Mouse (Mus musculus): ENCODE results near the gene Ppp2r5c. TPM values are rescaled to one million over a fixed set of nuclear protein-coding genes. Genes with fewer than 3 reads are reported as not detected.

Ppp2r5c gene
- polyA plus RNA-seq, 1 experiment from 2014 or later: 139 TPM

DNA sequence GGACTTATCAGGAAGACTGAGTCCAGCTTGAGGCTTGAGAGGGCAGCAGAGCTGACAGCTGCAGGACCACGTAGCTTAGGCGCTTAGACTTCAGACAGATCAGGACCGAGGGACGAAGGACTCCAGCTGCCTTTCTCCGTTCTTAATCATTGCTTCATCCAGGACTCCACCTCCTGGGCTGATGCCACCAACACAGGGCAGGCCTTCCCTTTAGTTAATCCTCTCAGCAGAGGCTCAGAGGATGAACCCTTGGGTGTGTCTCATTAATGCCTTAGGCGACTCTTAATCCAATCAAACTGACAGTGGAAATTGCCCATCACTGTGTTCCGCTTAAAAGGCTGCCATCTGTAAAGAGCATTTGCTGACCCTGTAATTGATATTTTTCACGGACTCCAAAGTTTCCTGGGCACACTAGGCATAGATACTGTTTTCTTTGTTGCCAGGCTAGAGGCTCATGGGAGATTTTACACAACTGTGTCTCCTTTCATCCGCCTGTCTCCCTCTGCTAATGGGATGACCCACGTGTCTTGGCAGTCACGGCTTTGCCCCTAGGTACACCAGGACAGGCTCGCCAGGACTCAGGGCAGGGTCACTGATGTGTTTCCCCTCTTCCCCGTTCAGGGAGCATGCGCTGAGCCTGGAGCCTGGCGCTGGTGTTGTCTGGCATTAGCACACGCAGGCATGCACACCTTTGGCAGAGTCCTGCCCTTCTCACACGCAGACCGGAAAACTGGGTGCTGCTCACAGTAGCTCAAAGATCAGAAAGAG is 110.1 kb downstream of the Ppp2r5c start:
- Histone ChIP-seq H3K36me3 (ENCODE audit: inconsistent target) (peaks cover 83% of the 10 kb centered on the region), H3K4me3 (ENCODE audit: inconsistent target) (no peak overlapping the region), H3K27ac (no peak overlapping the region), H3K79me2 (ENCODE audit: inconsistent target) (no peaks in the 10 kb centered on the region)
- WGBS (ENCODE audit: missing documents): 95% methylated on average over 18 of the region's 18 CpGs

DNA sequence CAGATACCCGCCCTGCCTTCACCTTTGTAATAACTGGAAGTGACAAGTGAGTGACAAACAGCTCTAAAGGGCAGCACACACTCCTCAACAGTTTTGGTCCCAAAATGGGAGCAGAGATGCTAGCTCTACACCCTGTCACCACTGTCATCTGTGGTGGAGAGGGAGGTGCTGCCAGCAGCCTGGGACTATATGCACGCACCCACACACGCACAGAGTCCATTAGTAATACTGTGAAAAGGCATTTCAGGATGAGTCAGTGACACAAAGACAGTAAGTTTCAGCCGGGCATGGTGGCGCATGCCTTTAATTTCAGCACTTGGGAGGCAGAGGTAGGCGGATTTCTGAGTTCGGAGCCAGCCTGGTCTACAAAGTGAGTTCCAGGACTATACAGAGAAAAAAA is 111.3 kb downstream of the Ppp2r5c start:
- peaks cover 81% of the 10 kb centered on the region for H3K36me3 ChIP-seq (ENCODE audit: inconsistent target)
- WGBS (ENCODE audit: missing documents): 97% methylated on average over 7 of the region's 7 CpGs
- H3K79me2 ChIP-seq (ENCODE audit: inconsistent target): no peaks in the 10 kb centered on the region
- no peak overlapping the region for H3K4me3 ChIP-seq (ENCODE audit: inconsistent target)
- H3K27ac ChIP-seq: no peak overlapping the region

DNA sequence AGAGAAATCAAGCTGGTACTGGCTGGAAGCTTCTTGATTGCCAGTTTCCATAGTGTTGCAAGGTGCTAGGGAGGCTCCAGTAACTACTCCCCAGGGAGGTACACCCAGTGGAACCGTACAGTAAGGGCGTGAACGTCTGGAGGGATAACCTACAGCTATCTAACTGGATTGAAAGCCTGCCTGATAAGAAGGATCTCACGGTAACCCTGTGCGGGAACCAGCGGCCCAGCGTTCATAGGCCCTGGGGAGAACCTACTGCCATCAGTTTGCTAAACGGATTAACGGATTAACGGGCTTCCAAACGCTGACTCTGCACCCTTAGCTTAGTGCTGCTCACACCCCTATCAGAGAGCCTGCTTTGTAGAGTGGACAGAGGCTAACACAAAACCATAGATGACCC is 116.5 kb downstream of the Ppp2r5c start:
- Histone ChIP-seq H3K79me2 (ENCODE audit: inconsistent target) (no peaks in the 10 kb centered on the region), H3K36me3 (ENCODE audit: inconsistent target) (peaks cover 86% of the 10 kb centered on the region), H3K4me3 (ENCODE audit: inconsistent target) (no peak overlapping the region), H3K27ac (no peak overlapping the region)
- 96% methylated on average over 11 of the region's 11 CpGs for WGBS (ENCODE audit: missing documents)

DNA sequence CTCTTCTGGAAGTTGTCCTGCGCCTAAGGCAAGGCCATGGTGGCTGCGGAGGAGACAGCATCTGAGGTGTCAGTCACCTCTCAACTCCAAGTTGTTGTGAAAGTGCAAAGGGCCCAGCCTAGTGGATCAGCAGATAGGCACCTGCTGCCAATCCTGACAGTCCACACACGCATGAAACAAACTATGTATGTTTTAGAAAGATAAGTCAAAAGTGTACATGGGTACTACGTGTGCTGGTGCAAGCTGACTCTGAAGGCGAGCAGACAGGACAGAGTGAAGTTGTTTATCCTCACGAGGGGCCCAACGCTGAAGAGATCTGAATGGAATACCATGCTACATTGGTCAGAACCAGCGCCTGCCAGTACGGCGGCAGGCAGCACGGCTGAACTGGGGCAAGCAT is 117.9 kb downstream of the Ppp2r5c start:
- 96% methylated on average over 11 of the region's 11 CpGs for WGBS (ENCODE audit: missing documents)
- no peaks in the 10 kb centered on the region for H3K79me2 ChIP-seq (ENCODE audit: inconsistent target)
- H3K36me3 ChIP-seq (ENCODE audit: inconsistent target): peaks cover 89% of the 10 kb centered on the region
- no peak overlapping the region for H3K4me3 ChIP-seq (ENCODE audit: inconsistent target)
- no peak overlapping the region for H3K27ac ChIP-seq

DNA sequence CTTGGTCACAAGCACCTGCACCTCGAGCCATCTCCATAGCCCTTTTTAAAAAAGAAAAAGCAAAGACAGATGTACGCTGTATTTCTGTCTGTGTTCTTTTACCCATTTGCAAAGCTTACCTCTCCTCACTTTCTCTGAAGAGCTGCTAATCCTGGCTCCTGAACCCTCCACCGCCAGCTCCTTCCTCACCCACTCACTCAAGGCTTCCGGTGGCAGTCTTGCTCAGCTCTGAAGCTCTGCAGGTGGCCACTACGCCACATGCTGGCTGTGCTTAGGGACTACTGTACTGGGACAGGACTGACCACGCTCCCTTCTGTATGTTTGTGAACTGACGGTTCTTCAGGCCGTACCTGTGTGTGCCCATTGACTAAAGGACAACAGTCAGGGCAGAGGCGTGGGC is 119.4 kb downstream of the Ppp2r5c start:
- Histone ChIP-seq H3K79me2 (ENCODE audit: inconsistent target) (no peaks in the 10 kb centered on the region), H3K4me3 (ENCODE audit: inconsistent target) (no peak overlapping the region), H3K36me3 (ENCODE audit: inconsistent target) (peaks cover 89% of the 10 kb centered on the region), H3K27ac (no peak overlapping the region)
- WGBS (ENCODE audit: missing documents): 95% methylated on average over 9 of the region's 9 CpGs

DNA sequence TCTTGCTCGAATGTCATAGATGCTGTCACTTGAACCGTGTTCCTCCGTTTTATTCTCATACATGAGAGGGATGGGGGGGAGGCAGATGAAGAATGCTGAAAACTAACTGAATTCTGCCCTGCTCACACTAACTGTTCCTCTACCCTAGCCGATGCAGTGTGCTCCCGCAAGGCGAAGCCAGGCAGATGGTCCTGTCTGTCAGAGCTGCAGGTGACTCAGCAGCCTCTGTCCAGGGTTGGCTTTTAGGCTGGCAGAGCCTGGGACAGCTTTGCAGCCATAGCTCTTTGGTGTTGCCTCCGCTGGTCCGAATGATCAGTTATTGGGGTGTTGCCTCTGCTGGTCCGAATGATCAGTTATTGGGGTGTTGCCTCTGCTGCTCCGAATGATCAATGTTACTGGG is 124.1 kb downstream of the Ppp2r5c start:
- H3K4me3 ChIP-seq (ENCODE audit: inconsistent target): no peak overlapping the region
- H3K79me2 ChIP-seq (ENCODE audit: inconsistent target): no peaks in the 10 kb centered on the region
- H3K36me3 ChIP-seq (ENCODE audit: inconsistent target): peaks cover 83% of the 10 kb centered on the region
- 89% methylated on average over 10 of the region's 10 CpGs for WGBS (ENCODE audit: missing documents)
- H3K27ac ChIP-seq: no peak overlapping the region

DNA sequence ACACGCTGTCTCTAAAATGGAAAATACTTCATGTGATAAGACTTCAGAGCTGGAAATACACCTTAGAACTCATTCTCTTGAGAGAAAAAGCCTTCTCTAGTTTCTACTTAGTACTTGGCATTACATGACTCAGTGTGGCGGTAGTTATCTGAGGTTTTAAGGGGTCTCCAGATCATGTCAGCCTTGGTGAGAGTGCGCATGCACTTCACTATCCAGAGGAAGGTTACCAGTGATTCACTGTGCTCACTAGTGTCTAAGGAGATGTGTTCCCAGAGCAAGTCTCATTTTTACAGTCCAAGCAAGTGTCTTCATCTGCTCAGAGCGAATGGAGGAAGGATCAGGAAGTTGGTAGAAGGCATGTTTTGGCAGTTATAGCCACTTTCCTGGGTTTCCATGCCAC is 125.4 kb downstream of the Ppp2r5c start:
- Histone ChIP-seq H3K27ac (no peak overlapping the region), H3K4me3 (ENCODE audit: inconsistent target) (no peak overlapping the region), H3K79me2 (ENCODE audit: inconsistent target) (no peaks in the 10 kb centered on the region), H3K36me3 (ENCODE audit: inconsistent target) (peaks cover 81% of the 10 kb centered on the region)
- WGBS (ENCODE audit: missing documents): 98% methylated on average over 4 of the region's 4 CpGs

DNA sequence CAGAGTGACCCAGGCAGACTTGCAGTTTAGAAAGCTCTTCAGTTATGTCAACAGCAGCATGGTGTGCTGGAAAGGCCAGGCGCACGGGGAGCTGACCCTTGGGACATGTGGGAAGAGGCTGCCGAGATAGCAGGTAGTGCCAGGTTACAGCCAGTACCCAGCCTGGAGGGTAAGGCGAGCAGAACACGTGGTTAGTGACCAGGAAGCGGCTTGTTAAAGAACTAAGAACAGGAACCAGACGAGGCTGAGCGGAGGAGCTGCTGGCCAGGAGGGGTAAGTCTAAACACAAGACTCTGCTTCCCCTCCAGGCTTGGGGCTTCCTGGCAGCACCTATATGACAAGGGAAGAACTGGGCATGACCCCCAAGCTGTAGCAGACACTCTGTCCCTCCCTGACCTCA is 126.7 kb downstream of the Ppp2r5c start:
- Histone ChIP-seq H3K4me3 (ENCODE audit: inconsistent target) (no peak overlapping the region), H3K79me2 (ENCODE audit: inconsistent target) (no peaks in the 10 kb centered on the region), H3K36me3 (ENCODE audit: inconsistent target) (peaks cover 72% of the 10 kb centered on the region), H3K27ac (no peak overlapping the region)
- 38% methylated on average over 8 of the region's 8 CpGs for WGBS (ENCODE audit: missing documents)

DNA sequence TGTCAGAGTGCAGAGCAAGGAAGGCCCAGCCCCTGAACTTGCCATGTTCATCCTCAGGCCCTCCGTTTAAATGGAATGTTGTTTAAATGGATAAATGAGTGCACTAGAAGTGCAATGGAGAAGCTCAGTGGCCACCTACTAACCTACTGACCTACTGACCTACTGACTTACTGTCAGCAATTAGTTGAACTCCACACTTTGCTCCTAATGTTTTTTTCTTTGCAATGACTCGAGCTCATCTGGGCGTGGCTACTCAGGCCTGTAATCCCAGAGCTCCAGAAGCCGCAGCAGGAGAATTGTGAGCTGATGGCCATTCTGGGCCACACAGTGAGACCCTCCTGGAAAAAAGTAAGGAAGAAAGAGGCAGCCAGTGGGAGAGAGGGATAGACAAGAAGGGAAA is 129.0 kb downstream of the Ppp2r5c start:
- peaks cover 71% of the 10 kb centered on the region for H3K36me3 ChIP-seq (ENCODE audit: inconsistent target)
- H3K79me2 ChIP-seq (ENCODE audit: inconsistent target): no peaks in the 10 kb centered on the region
- no peak overlapping the region for H3K27ac ChIP-seq
- WGBS (ENCODE audit: missing documents): 100% methylated on average over 4 of the region's 4 CpGs
- H3K4me3 ChIP-seq (ENCODE audit: inconsistent target): no peak overlapping the region

DNA sequence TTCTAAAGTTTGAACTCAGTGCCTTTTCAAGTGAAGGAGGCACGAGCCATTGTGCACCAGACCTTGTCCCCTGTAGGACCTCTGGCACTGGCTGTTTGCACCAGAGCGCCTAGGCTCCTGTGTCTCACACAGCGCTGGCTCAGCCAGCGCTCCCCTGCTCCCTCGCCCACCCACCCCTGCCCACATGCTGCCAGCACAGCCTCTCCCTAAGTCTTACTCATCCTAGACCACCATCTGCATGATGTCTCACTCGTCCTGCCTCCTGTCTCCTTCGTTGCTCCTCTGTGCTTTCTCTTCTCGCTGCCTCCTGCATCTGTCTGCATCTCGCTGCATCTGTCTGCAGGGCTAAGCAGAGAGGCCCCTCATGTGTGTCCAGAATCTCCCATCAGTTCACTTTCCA is 131.4 kb downstream of the Ppp2r5c start:
- WGBS (ENCODE audit: missing documents): 93% methylated on average over 8 of the region's 9 CpGs
- no peak overlapping the region for H3K27ac ChIP-seq
- H3K4me3 ChIP-seq (ENCODE audit: inconsistent target): no peak overlapping the region
- H3K36me3 ChIP-seq (ENCODE audit: inconsistent target): peaks cover 65% of the 10 kb centered on the region
- no peaks in the 10 kb centered on the region for H3K79me2 ChIP-seq (ENCODE audit: inconsistent target)

DNA sequence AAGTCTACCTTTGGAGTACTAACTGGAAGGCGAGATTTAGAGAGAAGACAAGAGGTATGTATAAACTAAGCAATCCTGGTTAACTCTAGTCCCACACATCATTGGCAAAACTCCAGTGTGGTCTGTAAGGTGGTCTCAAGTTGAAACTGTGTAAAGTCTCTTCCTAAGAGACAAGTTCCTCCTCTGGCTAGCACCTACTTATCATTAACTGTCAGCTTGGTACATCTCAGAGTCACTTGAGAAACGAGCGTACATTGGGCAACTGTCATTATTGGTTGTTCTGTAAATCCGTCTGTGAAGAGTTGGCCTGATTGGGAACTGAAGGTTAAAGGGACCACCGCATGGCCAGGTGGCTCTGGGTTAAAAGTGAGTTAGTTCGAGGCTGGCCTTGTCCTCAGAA is 141.7 kb downstream of the Ppp2r5c start:
- Histone ChIP-seq H3K27ac (no peak overlapping the region), H3K4me3 (ENCODE audit: inconsistent target) (no peak overlapping the region), H3K79me2 (ENCODE audit: inconsistent target) (peaks cover 26% of the 10 kb centered on the region), H3K36me3 (ENCODE audit: inconsistent target) (no peaks in the 10 kb centered on the region)
- 72% methylated on average over 6 of the region's 6 CpGs for WGBS (ENCODE audit: missing documents)

DNA sequence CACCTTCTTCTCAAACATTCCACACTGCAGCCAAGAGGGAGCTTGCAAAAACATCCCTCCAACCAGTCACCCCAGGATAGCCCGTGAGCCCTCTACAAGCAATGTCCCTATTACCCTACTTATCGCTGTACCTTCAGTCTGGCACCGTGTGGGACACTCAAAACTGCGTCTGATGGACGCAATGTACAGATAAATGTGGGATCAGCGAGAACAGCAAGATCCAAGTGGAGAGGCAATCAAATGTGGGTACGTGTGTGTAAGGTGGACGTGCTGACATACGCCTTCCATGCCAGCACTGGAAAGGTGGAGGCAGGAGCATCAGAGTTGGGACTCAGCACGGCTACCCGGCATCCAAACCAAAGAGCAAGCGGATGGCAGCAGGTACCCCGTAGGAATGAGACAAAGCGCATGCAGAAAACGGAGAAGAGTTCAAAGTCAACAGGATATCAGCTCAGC is 143.9 kb downstream of the Ppp2r5c start:
- H3K79me2 ChIP-seq (ENCODE audit: inconsistent target): peaks cover 26% of the 10 kb centered on the region
- 1% methylated on average over 15 of the region's 15 CpGs for WGBS (ENCODE audit: missing documents)
- peak overlapping the region; percentile 95 for H3K4me3 ChIP-seq (ENCODE audit: inconsistent target)
- no peaks in the 10 kb centered on the region for H3K36me3 ChIP-seq (ENCODE audit: inconsistent target)
- H3K27ac ChIP-seq: peak overlapping the region; percentile 89

DNA sequence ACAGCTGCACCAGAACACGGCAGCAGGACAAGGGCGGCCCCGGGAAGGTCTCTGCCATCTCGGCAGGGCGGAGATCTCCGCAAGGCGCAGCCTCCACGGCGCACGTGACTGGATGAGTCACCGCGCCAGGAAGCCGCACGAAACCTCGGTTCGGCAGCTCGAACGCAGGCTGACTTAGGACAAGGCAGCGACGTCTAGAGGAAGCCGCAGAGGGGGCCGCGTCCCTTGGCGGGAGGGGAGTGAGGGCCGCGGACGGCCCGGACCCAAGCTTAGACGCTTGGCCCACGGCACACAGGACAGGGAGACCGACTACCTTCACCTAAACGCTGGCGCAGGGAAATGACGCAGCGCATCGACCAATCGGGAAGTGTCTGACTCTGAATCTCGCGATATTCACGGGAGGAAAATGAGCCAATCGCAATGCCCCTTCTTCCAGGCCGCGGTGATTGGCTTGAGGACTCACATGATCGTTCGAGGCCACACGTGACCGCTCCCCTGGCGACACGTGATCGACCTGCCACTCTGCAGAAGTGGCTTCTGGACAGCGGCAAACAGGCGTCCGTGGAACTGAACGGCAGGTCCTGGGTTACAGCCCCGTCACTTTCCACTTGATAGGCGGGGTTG is 144.5 kb downstream of the Ppp2r5c start:
- Histone ChIP-seq H3K27ac (peak overlapping the region; percentile 89), H3K4me3 (ENCODE audit: inconsistent target) (peak overlapping the region; percentile 95), H3K79me2 (ENCODE audit: inconsistent target) (peaks cover 26% of the 10 kb centered on the region), H3K36me3 (ENCODE audit: inconsistent target) (no peaks in the 10 kb centered on the region)
- under 1% methylated on average over 53 of the region's 56 CpGs for WGBS (ENCODE audit: missing documents)

DNA sequence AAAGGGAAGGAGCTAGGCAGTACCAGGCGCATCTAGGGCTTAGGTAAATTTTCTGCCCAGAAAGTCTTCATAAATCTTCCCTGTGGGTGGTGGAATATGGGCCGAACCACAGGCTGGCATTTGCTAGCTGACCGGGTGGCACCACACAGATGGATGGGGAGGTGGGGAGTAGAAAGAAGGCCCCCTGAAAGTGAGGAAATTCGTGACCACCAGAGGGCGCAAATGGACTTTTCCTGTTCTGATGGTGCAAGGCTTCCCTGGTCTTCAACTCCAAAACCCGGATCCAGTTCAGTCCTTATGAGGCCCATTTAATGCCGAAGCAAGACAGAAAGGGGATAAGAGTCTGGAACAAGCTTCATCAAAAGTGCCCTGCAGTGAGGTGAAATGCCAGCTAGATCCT is 151.6 kb downstream of the Ppp2r5c start:
- Histone ChIP-seq H3K4me3 (ENCODE audit: inconsistent target) (no peak overlapping the region), H3K79me2 (ENCODE audit: inconsistent target) (peaks cover 20% of the 10 kb centered on the region), H3K36me3 (ENCODE audit: inconsistent target) (no peaks in the 10 kb centered on the region), H3K27ac (peak overlapping the region; percentile 25; the same call in 1 of the 2 replicates)
- WGBS (ENCODE audit: missing documents): 5% methylated on average over 7 of the region's 7 CpGs

DNA sequence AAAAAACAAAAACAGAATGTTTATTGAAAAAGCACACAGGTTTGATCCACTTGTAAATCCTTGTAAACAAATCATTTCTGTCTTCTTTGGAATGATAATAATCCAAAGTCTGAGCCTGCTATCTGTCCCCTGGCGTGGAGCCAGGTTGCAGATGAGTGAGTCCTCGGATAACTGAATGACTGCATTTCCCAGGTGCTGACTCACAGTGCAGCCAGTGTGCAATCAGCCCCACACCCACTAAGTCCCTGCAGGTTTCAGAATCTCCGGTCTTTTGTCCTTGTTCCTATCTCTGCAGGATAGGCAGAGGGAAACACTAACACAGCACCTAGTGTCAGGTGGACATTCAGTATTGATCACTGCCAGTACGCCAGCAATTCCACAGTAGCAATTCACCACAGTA is 152.9 kb downstream of the Ppp2r5c start:
- Histone ChIP-seq H3K27ac (no peak overlapping the region), H3K36me3 (ENCODE audit: inconsistent target) (no peaks in the 10 kb centered on the region), H3K79me2 (ENCODE audit: inconsistent target) (peaks cover 32% of the 10 kb centered on the region), H3K4me3 (ENCODE audit: inconsistent target) (no peak overlapping the region)
- WGBS (ENCODE audit: missing documents): 87% methylated on average over 4 of the region's 4 CpGs
